Mouse (Mus musculus) heart, embryonic 10.5 days (tissue): ENCODE measurements around the gene Pgf. TPM values are rescaled to one million over a fixed set of nuclear protein-coding genes. Genes with fewer than 3 reads are reported as not detected.

Experiments
- DNase-seq: peaks from one replicate; pipeline ENCODE4 v3.0.0-alpha.2; 2017; ENCODE audit warnings: low spot score
- H3K27ac ChIP-seq: fragments of 300-500 bp; sonication (generic); 2 replicates; pipeline ENCODE4 v1.5.1; 2016; ENCODE audit warnings: mild to moderate bottlenecking
- H3K27me3 ChIP-seq: fragments of 300-500 bp; sonication (generic); 2 replicates; pipeline ENCODE4 v1.6.1; 2016; ENCODE audit warnings: mild to moderate bottlenecking; ENCODE audit not compliant: poor library complexity, insufficient read depth, severe bottlenecking
- H3K36me3 ChIP-seq: fragments of 300-500 bp; sonication (generic); 2 replicates; pipeline ENCODE4 v1.6.1; 2016; ENCODE audit warnings: mild to moderate bottlenecking, moderate library complexity
- H3K4me1 ChIP-seq: fragments of 300-500 bp; sonication (generic); 2 replicates; pipeline ENCODE4 v1.6.1; 2016; ENCODE audit warnings: mild to moderate bottlenecking
- H3K4me3 ChIP-seq: fragments of 300-500 bp; sonication (generic); 2 replicates; pipeline ENCODE4 v1.5.1; 2016; ENCODE audit warnings: mild to moderate bottlenecking, moderate library complexity
- H3K9me3 ChIP-seq: fragments of 300-500 bp; sonication (generic); 2 replicates; pipeline ENCODE4 v1.6.1; 2016; ENCODE audit warnings: mild to moderate bottlenecking, moderate library complexity
- WGBS: fragments of 180-500 bp; shearing (Covaris S2); methylation state at CpG from one replicate; pipeline ENCODE4 v1.1.7; 2016; 5-methylcytosine and 5-hydroxymethylcytosine counted together
- polyA plus RNA-seq: library from polyadenylated mRNA; unstranded; fragments of >200 nt; fragmentation: Nextera tagmentation; extraction: Ambion mirVana; gene quantifications from 2 replicates; pipeline ENCODE4 v1.2.1, GENCODE M21; 2016

The Pgf gene
- polyA plus RNA-seq, 1 experiment from 2014 or later: 13.6 TPM

GRCm38 (mm10) chr12:85126986-85127603 is 50.5 kb downstream of the Pgf start:
- DNase-seq: no peak
- 86% methylated on average over 8 of the region's 8 CpGs for WGBS
- Histone ChIP-seq H3K36me3 (peaks cover 93% of the 10 kb centered on the region), H3K4me3 (no peak overlapping the region), H3K27me3 (no peaks in the 10 kb centered on the region), H3K4me1 (no peaks in the 10 kb centered on the region), H3K9me3 (no peaks in the 10 kb centered on the region), H3K27ac (no peak overlapping the region)

GRCm38 (mm10) chr12:85124751-85125150 is 52.8 kb downstream of the Pgf start:
- H3K4me1 ChIP-seq: no peaks in the 10 kb centered on the region
- peaks cover 96% of the 10 kb centered on the region for H3K36me3 ChIP-seq
- WGBS: 90% methylated on average over 5 of the region's 5 CpGs
- H3K27ac ChIP-seq: no peak overlapping the region
- H3K4me3 ChIP-seq: no peak overlapping the region
- H3K9me3 ChIP-seq: no peaks in the 10 kb centered on the region
- DNase-seq: no peak
- H3K27me3 ChIP-seq: no peaks in the 10 kb centered on the region

- Histone ChIP-seq H3K4me1 (no peaks in the 10 kb centered on the region), H3K27ac (no peak overlapping the region), H3K36me3 (peaks cover 98% of the 10 kb centered on the region), H3K9me3 (no peaks in the 10 kb centered on the region), H3K27me3 (no peaks in the 10 kb centered on the region), H3K4me3 (no peak overlapping the region)
- DNase-seq: no peak
- 88% methylated on average over 11 of the region's 11 CpGs for WGBS
Measured at GRCm38 (mm10) chr12:85123645-85124044, 53.9 kb downstream of the Pgf start.

GRCm38 (mm10) chr12:85123108-85123530 is 54.5 kb downstream of the Pgf start:
- no peaks in the 10 kb centered on the region for H3K4me1 ChIP-seq
- no peak overlapping the region for H3K27ac ChIP-seq
- no peak overlapping the region for H3K4me3 ChIP-seq
- WGBS: 90% methylated on average over 9 of the region's 9 CpGs
- no peak for DNase-seq
- no peaks in the 10 kb centered on the region for H3K9me3 ChIP-seq
- H3K36me3 ChIP-seq: peaks cover 98% of the 10 kb centered on the region
- H3K27me3 ChIP-seq: no peaks in the 10 kb centered on the region

- Histone ChIP-seq H3K4me1 (no peaks in the 10 kb centered on the region), H3K36me3 (peaks cover 91% of the 10 kb centered on the region), H3K27me3 (no peaks in the 10 kb centered on the region), H3K27ac (no peak overlapping the region), H3K4me3 (no peak overlapping the region), H3K9me3 (no peaks in the 10 kb centered on the region)
- WGBS: 91% methylated on average over 9 of the region's 9 CpGs
- no peak for DNase-seq
Measured at GRCm38 (mm10) chr12:85121806-85122459, 55.7 kb downstream of the Pgf start.

Other genes with a start within 250 kb of the Pgf start
- gene Fcf1, start 206.9 kb downstream of the Pgf start, polyA plus RNA-seq: 106 and 142 TPM in 2 replicates
- 10.8 and 15.7 TPM in 2 replicates for gene Arel1, start 206.9 kb downstream of the Pgf start, polyA plus RNA-seq
- gene Ylpm1, start 181.5 kb downstream of the Pgf start, polyA plus RNA-seq: 23.8 and 28.7 TPM in 2 replicates
- gene Prox2, start 67.0 kb downstream of the Pgf start, polyA plus RNA-seq: 1.9 and 2.6 TPM in 2 replicates
- 162 and 217 TPM in 2 replicates for gene Dlst, start 67.0 kb downstream of the Pgf start, polyA plus RNA-seq
- gene Rps6kl1, start 26.5 kb downstream of the Pgf start, polyA plus RNA-seq: 1.4 and 1.5 TPM in 2 replicates
- 71.5 and 91.3 TPM in 2 replicates for gene Eif2b2, start 41.7 kb upstream of the Pgf start, polyA plus RNA-seq
- gene Mlh3, start 92.8 kb upstream of the Pgf start, polyA plus RNA-seq: 6.8 and 7.0 TPM in 2 replicates
- 65.3 and 75.4 TPM in 2 replicates for gene Acyp1, start 110.6 kb upstream of the Pgf start, polyA plus RNA-seq
- gene Zc2hc1c, start 110.8 kb upstream of the Pgf start, polyA plus RNA-seq: 0.82 and 0.85 TPM in 2 replicates
- gene Nek9, start 161.6 kb upstream of the Pgf start, polyA plus RNA-seq: 24.3 and 24.6 TPM in 2 replicates
- 308 and 314 TPM in 2 replicates for gene Tmed10, start 197.1 kb upstream of the Pgf start, polyA plus RNA-seq